Mouse (Mus musculus): ENCODE data around the gene Plekhb2.

DNA sequence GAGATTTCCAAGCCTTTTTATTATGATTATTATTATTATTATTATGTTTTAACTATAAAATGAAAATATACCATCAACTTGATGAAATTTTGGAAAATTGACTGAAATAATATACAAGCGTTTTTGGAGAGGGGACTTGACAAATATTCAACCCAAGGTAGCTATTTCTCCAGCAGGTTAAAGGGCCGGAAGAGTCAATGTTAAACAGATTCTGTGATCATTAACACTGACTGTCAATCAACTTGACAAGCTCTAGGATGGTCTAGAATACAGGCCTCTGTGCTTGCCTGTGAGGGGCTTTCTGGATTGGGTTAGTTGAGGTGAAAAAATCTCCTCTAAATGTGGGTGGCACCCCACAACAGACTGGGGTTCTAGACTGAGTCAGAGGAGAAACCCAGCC, 4.0 kb downstream of the Plekhb2 start:
- TF ChIP-seq POLR2A (IDR thresholded peaks at IDR 0.05; ENCODE audit: insufficient read depth, low read length): no peak
- no peak for TF ChIP-seq CTCF (IDR thresholded peaks at IDR 0.05; ENCODE audit: low read depth, low read length)
